Mouse (Mus musculus): ENCODE measurements around the gene Slc51b. TPM values are rescaled to one million over a fixed set of nuclear protein-coding genes. Genes with fewer than 3 reads are reported as not detected.
A peak's percentile ranks its signal among the peaks of the same experiment; 100 is the strongest.

Slc51b gene
- total RNA-seq, 2 experiments from 2014 or later, result not detected

- DNase-seq (ENCODE audit: low spot score in 2 of 2), result no peak
Observed at GRCm38 (mm10) chr9:65410378-65410777, 12.4 kb downstream of the Slc51b start.

GRCm38 (mm10) chr9:65408871-65409295, 13.9 kb downstream of the Slc51b start:
- DNase-seq (ENCODE audit: low spot score in 2 of 2), result no peak

- DNase-seq (ENCODE audit: low spot score in 2 of 2), result no peak
Observed at GRCm38 (mm10) chr9:65407861-65408260, 14.9 kb downstream of the Slc51b start.

- DNase-seq (ENCODE audit: low spot score in 2 of 2), result no peak
Observed at GRCm38 (mm10) chr9:65407327-65407726, 15.4 kb downstream of the Slc51b start.

GRCm38 (mm10) chr9:65405184-65405449, 17.6 kb downstream of the Slc51b start:
- no peak for DNase-seq (ENCODE audit: low spot score in 2 of 2)

- peak; percentile 53 to 76 for DNase-seq (ENCODE audit: low spot score in 2 of 2)
Observed at GRCm38 (mm10) chr9:65404331-65405183, 18.2 kb downstream of the Slc51b start.

GRCm38 (mm10) chr9:65399934-65400333, 22.8 kb downstream of the Slc51b start:
- no peak for DNase-seq (ENCODE audit: low spot score in 2 of 2)

GRCm38 (mm10) chr9:65398279-65398678, 24.5 kb downstream of the Slc51b start, which contains the start of gene Rasl12:
TSS of gene Rasl12 (plus strand) at chr9:65398506.
- peak in 1 of 2 experiments; percentile 28 for DNase-seq (ENCODE audit: low spot score in 2 of 2)

- no peak for DNase-seq (ENCODE audit: low spot score in 2 of 2)
Observed at GRCm38 (mm10) chr9:65394360-65394759, 28.4 kb downstream of the Slc51b start.

- no peak for DNase-seq (ENCODE audit: low spot score in 2 of 2)
Observed at GRCm38 (mm10) chr9:65393606-65394005, 29.1 kb downstream of the Slc51b start.

GRCm38 (mm10) chr9:65392638-65393364, 30.0 kb downstream of the Slc51b start:
- DNase-seq (ENCODE audit: low spot score in 2 of 2), result peak; percentile 29 to 70

GRCm38 (mm10) chr9:65391613-65391964, 31.2 kb downstream of the Slc51b start, which contains the start of gene Kbtbd13:
TSS of gene Kbtbd13 (minus strand) at chr9:65391652.
- no peak for DNase-seq (ENCODE audit: low spot score in 2 of 2)

- no peak for DNase-seq (ENCODE audit: low spot score in 2 of 2)
Observed at GRCm38 (mm10) chr9:65390752-65391612, 31.8 kb downstream of the Slc51b start.

- DNase-seq (ENCODE audit: low spot score in 2 of 2), result no peak
Observed at GRCm38 (mm10) chr9:65386373-65387140, 36.2 kb downstream of the Slc51b start.

- no peak for DNase-seq (ENCODE audit: low spot score in 2 of 2)
Observed at GRCm38 (mm10) chr9:65384276-65384675, 38.5 kb downstream of the Slc51b start.

GRCm38 (mm10) chr9:65382751-65383097, 40.0 kb downstream of the Slc51b start:
- no peak for DNase-seq (ENCODE audit: low spot score in 2 of 2)

GRCm38 (mm10) chr9:65382031-65382750, 40.6 kb downstream of the Slc51b start:
- no peak for DNase-seq (ENCODE audit: low spot score in 2 of 2)

GRCm38 (mm10) chr9:65381017-65381590, 41.7 kb downstream of the Slc51b start:
- DNase-seq (ENCODE audit: low spot score in 2 of 2), result no peak

- peak; percentile 74 to 79 for DNase-seq (ENCODE audit: low spot score in 2 of 2)
Observed at GRCm38 (mm10) chr9:65375163-65375934, 47.4 kb downstream of the Slc51b start.

All from layer of hippocampus, adult 18-20 months (tissue).